Mouse (Mus musculus): ENCODE measurements at regions not wholly inside any gene's neighbourhood (a gene's known extent, or its start where the extent isn't known, plus 50 kb on each side); places are given as distances from the start of the nearest gene placed in this dataset.

- H3K9ac ChIP-seq (ENCODE audit: low read depth, low read length) = no peak overlapping the region
- no peak overlapping the region for H3K4me3 ChIP-seq (ENCODE audit: low read depth, low read length)
- no peaks in the 10 kb centered on the region for H3K4me1 ChIP-seq (replicated peaks; ENCODE audit: control insufficient read depth, insufficient read depth, low read length)
- ATAC-seq = no peak
- H3K9me3 ChIP-seq (ENCODE audit: control insufficient read depth) = no peaks in the 10 kb centered on the region
- no peaks in the 10 kb centered on the region for H3K36me3 ChIP-seq (ENCODE audit: control insufficient read depth, insufficient read depth)
- TF ChIP-seq CTCF (IDR thresholded peaks at IDR 0.05; ENCODE audit: low read depth) = no peak
- H3K27me3 ChIP-seq (replicated peaks; ENCODE audit: control insufficient read depth, insufficient read depth, low read length) = no peaks in the 10 kb centered on the region
- WGBS = 38% methylated on average over 2 of the region's 2 CpGs
- H3K27ac ChIP-seq (ENCODE audit: low read depth, low read length) = no peak overlapping the region
- H3K4me2 ChIP-seq (replicated peaks; ENCODE audit: low read depth) = no peak overlapping the region
Measured at GRCm38 (mm10) chr4:92748070-92748469, 556.5 kb upstream of the Gm12666 start.

GRCm38 (mm10) chr4:92746233-92746632 lies 554.7 kb upstream of the Gm12666 start:
- H3K27me3 ChIP-seq (replicated peaks; ENCODE audit: control insufficient read depth, insufficient read depth, low read length) = no peaks in the 10 kb centered on the region
- no peak overlapping the region for H3K4me3 ChIP-seq (ENCODE audit: low read depth, low read length)
- no peaks in the 10 kb centered on the region for H3K36me3 ChIP-seq (ENCODE audit: control insufficient read depth, insufficient read depth)
- H3K9me3 ChIP-seq (ENCODE audit: control insufficient read depth) = no peaks in the 10 kb centered on the region
- H3K4me1 ChIP-seq (replicated peaks; ENCODE audit: control insufficient read depth, insufficient read depth, low read length) = no peaks in the 10 kb centered on the region
- whole genome bisulfite sequencing = 77% methylated on average over 2 of the region's 2 CpGs
- ATAC-seq = no peak
- no peak overlapping the region for H3K4me2 ChIP-seq (replicated peaks; ENCODE audit: low read depth)
- H3K9ac ChIP-seq (ENCODE audit: low read depth, low read length) = no peak overlapping the region
- H3K27ac ChIP-seq (ENCODE audit: low read depth, low read length) = no peak overlapping the region
- TF ChIP-seq CTCF (IDR thresholded peaks at IDR 0.05; ENCODE audit: low read depth) = no peak

- Histone ChIP-seq H3K9me3 (ENCODE audit: control insufficient read depth) (no peaks in the 10 kb centered on the region), H3K27me3 (replicated peaks; ENCODE audit: control insufficient read depth, insufficient read depth, low read length) (no peaks in the 10 kb centered on the region), H3K9ac (ENCODE audit: low read depth, low read length) (no peak overlapping the region), H3K36me3 (ENCODE audit: control insufficient read depth, insufficient read depth) (no peaks in the 10 kb centered on the region), H3K4me3 (ENCODE audit: low read depth, low read length) (no peak overlapping the region), H3K27ac (ENCODE audit: low read depth, low read length) (no peak overlapping the region), H3K4me2 (replicated peaks; ENCODE audit: low read depth) (no peak overlapping the region), H3K4me1 (replicated peaks; ENCODE audit: control insufficient read depth, insufficient read depth, low read length) (no peaks in the 10 kb centered on the region)
- ATAC-seq = no peak
- TF ChIP-seq CTCF (IDR thresholded peaks at IDR 0.05; ENCODE audit: low read depth) = no peak
Measured at GRCm38 (mm10) chr4:92702755-92703154, 511.2 kb upstream of the Gm12666 start.

Measured in intestine, postnatal 0 days (tissue).